Mouse (Mus musculus): ENCODE measurements around the gene Pyroxd2. TPM values are rescaled to one million over a fixed set of nuclear protein-coding genes. Genes with fewer than 3 reads are reported as not detected.
"Not testable (repeated sequence)": the region's sequence is repeated elsewhere in the genome, so short reads cannot be mapped to it uniquely, and the experiment has no call there.

Pyroxd2 gene
- total RNA-seq (2022), result 1 to 10 TPM; 3.7 to 7.7 (median 5.6) TPM

GRCm38 (mm10) chr19:42752363-42752931, at the start of gene Pyroxd2:
Gene Pyroxd2 (minus strand): TSS chr19:42752775.
- peak; percentile 41 to 44 for DNase-seq (ENCODE audit: low spot score in 2 of 2)

DNA sequence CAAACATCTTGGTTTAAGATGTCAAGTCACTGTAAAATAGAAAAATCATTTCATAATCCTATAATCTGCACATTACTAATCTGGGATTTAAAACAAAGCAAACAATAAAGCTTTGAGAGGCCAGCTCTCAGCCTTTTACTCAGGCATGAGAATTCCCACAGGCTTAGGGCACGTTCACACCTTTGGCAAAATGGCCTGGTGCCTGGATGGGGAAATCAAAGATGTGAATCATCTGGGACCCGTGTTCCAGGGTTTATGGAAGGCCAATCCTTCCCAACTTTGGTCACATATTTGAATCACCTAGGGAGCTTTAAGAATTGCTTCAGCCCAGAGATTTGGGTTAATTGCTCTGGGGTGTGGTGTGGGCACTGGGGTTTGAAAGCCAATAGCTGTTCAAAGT, 45.3 kb upstream of the Pyroxd2 start:
- no peak for DNase-seq (ENCODE audit: low spot score in 2 of 2)

DNA sequence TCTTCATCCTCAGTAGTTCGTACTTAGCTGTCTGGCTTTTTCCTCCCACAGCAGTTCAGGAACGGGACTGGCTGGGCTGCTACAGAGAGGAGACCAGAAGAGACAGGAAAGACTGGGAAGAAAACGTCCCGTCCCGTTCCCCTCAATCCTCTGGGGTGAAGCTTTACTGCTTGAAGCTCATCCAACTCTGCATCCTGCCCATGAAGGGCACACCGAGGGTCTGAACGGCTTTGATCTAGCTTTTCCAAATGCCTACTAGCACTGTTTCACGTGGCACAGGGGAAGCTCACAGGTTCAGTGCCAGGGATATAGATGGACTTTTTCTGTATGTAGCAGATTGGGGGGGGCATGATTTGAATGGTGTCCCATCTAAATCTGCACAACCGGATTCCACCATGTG, 43.2 kb upstream of the Pyroxd2 start:
- DNase-seq (ENCODE audit: low spot score in 2 of 2), result no peak

DNA sequence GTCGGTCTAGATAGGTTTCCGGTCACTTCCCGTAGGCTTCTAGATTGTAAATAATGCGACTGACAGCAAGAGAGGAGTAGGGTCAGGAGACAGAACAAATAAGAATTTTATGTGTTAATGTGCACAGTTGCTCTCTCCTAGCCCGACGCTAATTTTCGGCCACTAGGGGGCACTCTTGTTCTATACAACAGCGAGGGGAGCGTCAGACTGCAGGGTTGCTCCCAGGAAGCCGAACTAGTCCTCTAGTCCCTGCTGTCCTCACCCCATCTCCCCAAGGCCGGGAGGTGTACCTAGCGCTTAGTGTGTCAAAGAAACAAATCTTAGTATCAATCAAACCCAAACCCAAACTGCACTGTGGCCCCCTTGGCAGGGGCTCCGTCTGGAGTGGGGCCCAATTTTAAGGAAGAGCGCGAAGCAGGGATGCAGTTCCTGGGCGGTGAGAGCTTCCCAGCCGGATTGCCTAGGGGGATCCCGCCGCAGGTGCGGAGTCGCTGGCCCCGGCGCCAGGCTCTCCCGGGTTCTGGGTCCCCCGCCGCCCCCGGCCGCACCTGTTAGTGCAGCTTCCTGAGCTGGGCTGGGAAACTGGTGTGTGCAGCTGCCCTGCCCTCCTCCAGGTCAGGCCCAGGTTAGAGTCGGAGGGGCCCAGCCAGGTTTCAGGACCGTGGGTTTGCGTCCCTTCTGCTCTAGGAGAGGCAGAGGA, 42.5 kb upstream of the Pyroxd2 start:
- peak; percentile 68 to 92 for DNase-seq (ENCODE audit: low spot score in 2 of 2)

- no peak for DNase-seq (ENCODE audit: low spot score in 2 of 2)
These were observed 35.7 kb upstream of the Pyroxd2 start for GRCm38 (mm10) chr19:42788311-42788710.

GRCm38 (mm10) chr19:42785562-42786220, 33.1 kb upstream of the Pyroxd2 start:
- DNase-seq (ENCODE audit: low spot score in 2 of 2), result no peak

DNA sequence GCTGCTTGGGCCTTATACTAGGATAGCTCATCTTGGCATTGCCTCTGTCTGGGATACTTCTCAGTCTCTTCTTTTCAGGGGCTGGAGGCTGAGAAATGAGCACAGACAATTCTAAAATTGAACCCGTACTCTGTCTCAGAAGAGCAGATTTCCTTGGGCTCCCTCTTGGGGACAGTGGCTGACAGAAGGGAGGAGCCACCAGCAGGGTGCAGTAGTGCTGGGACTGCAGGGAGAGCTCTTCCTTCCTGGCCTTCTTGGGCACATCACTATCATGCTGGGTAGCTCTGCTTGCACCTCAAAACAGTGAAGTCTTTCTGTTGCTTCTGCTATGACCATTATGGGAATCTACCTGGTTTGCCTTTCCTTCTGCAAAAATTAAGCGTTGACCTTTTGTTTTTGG, 32.6 kb upstream of the Pyroxd2 start:
- DNase-seq (ENCODE audit: low spot score in 2 of 2), result no peak

DNA sequence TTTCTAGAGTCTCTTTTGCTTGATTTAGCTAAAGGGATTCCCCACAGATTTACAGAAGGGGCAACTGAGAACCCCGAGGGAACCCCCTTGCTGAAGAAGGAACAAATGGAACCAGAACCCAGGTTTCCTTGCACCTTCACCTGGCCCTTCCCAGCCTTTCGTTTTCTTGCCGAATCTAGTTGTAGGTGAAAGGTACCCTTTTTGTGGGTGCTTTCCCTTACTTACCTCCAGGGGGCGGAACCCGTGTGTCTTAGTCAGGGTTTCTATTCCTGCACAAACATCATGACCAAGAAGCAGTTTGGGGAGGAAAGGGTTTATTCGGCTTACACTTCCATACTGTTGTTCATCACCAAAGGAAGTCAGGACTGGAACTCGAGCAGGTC, 27.6 kb upstream of the Pyroxd2 start:
- not testable (repeated sequence) for DNase-seq (ENCODE audit: low spot score in 2 of 2)

DNA sequence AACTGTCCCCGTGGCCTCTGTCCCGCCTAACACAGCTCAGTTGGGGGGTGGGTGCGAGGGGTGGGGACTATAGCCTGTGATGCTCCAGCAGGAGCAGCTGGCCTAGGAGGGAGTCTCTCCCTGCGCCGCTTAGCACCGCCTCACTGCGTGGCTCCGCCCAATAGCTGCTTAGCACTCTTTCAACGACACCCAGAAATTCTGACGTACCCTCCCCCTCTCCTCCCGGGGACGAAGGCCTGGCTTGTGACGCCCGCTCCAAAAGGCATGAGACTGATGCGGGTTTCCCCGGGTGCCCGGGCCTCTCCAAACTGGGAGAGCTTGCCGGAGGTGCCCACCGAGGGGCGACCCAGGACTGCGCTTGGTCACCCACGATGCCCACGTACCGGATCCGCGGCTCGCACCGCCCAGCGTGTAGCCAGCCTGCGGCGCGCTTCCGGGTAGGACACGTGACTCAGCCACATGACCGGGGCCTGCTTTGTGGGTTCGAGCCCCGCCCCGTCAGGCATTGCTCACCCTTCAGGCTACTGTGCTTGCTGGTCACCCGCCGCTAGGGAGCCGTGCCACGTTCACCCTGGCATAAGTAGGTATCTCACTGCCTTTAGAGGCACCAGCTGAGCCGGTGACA, 27.1 kb upstream of the Pyroxd2 start, which contains the start of gene Hps1:
Hps1 (minus strand) TSS at position 448 of the 625 bp plus-strand sequence.
- peak; percentile 90 for DNase-seq (ENCODE audit: low spot score in 2 of 2)

DNA sequence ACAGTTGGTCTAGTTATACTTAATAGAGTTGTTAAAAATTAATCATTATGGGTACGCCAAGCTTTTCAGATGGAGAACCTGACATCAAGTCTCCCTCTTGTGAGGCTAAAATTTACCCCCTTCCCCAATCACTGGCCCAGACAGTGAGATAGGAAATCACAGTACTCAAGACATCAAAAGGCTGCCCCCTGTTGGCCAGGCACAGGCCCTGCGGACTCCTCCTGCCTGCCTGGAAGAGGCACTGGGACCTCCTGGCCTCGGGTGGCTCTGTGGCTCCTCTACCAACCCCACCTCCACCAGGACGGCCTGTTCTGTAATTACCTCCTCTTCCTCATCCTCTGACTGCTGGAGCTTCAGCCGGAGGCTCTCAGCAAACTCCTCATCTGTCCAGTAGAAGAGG, 25.2 kb upstream of the Pyroxd2 start:
- peak in 1 of 2 experiments; percentile 39 for DNase-seq (ENCODE audit: low spot score in 2 of 2)

GRCm38 (mm10) chr19:42776813-42777212, 24.2 kb upstream of the Pyroxd2 start:
- no peak for DNase-seq (ENCODE audit: low spot score in 2 of 2)

GRCm38 (mm10) chr19:42770141-42770872, 17.7 kb upstream of the Pyroxd2 start:
- DNase-seq (ENCODE audit: low spot score in 2 of 2), result no peak

DNA sequence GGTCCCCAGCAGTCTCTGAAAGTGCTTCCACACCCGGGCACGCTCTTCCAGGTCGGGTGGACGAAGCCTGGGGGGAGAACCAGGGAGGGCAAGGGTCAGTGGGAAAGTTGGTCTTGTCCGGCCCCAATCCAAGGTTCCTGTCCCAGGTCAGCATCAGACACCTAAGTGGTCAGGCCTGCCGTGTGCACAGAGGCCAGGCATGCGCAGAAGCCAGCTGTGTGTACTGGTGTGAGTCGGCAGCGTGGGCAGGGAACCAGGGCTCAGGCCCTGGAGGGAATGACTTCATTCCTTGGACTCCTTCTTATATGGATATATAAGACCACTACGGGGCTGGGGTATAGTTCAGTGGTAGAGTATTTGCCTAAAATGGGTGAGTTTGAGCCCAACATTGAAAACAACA, 17.1 kb upstream of the Pyroxd2 start:
- DNase-seq (ENCODE audit: low spot score in 2 of 2), result no peak

- DNase-seq (ENCODE audit: low spot score in 2 of 2), result no peak
These were observed 14.8 kb upstream of the Pyroxd2 start for GRCm38 (mm10) chr19:42767361-42767760.

GRCm38 (mm10) chr19:42764398-42764797, 11.8 kb upstream of the Pyroxd2 start:
- DNase-seq (ENCODE audit: low spot score in 2 of 2), result no peak

- DNase-seq (ENCODE audit: low spot score in 2 of 2), result no peak
These were observed 4.1 kb upstream of the Pyroxd2 start for GRCm38 (mm10) chr19:42756671-42757070.

- DNase-seq (ENCODE audit: low spot score in 2 of 2), result no peak
These were observed 2.7 kb upstream of the Pyroxd2 start for GRCm38 (mm10) chr19:42755148-42755870.

DNA sequence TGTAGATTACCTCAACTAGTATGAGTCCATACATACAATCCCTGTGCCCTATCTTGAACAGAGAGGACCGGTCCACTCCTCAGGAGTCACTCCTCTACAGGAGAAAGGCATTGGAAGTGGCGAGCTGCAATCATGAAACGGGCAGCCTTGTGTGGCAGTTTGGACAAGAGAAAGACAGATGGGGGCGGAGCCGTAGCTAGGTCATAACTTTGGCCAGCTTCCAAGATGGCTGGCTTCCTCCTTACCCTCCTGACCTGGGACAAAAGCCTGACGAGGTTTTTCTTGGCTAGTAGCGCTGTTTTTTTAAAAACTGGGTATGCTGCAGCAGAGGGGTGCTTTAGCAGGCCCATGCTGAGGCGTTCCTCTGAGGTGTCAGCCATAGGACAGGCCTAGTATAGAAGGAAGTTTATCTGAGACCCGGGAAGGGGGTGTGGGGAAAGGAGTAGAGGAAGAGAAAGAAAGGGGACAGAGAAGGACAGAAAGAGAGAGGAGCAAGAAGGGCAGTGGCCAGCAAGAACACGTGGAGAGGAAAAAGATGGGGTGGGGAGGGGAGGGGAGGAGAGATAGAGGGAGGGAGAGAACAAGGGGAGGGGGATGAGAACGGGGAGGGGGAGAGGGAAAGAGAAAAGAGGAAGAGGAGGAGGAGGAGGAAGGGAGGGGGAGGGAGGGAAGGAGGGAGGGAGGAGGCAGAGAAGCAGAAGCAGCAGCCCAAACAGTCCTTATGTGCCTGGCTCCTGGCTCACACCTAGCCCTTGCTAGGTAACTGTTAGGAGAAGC, 754 bp upstream of the Pyroxd2 start:
- peak in 1 of 2 experiments; percentile 36 for DNase-seq (ENCODE audit: low spot score in 2 of 2)

DNA sequence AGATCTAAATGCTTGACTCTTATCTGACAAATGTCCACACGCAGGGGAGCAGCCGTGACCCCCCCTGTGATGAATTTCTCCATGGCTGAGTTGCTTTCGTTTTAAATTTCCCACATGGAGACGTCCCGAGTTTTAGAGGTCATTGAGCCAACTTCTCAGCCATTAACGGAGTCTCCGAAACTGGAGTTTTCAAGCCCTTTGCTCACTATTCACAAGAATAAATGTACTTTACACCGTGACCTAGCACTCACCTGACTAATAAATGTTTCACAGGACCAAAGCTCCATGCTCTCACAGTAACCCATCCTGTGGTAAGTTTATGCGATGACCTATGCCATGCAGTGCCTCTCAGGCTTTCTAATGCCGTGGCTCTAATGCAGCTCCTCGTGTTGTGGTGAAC, 2.4 kb downstream of the Pyroxd2 start:
- DNase-seq (ENCODE audit: low spot score in 2 of 2), result no peak

- DNase-seq (ENCODE audit: low spot score in 2 of 2), result no peak
These were observed 5.9 kb downstream of the Pyroxd2 start for GRCm38 (mm10) chr19:42746702-42747101.
